Mouse (Mus musculus): ENCODE measurements around the gene Spag6. TPM values are rescaled to one million over a fixed set of nuclear protein-coding genes. Genes with fewer than 3 reads are reported as not detected.

Spag6 gene
- 1 to 10 TPM in 1 of 2 experiments, under 1 TPM in 1; 0.91 to 1.6 TPM for total RNA-seq (2021)
- long read RNA-seq: 0 reads

DNA sequence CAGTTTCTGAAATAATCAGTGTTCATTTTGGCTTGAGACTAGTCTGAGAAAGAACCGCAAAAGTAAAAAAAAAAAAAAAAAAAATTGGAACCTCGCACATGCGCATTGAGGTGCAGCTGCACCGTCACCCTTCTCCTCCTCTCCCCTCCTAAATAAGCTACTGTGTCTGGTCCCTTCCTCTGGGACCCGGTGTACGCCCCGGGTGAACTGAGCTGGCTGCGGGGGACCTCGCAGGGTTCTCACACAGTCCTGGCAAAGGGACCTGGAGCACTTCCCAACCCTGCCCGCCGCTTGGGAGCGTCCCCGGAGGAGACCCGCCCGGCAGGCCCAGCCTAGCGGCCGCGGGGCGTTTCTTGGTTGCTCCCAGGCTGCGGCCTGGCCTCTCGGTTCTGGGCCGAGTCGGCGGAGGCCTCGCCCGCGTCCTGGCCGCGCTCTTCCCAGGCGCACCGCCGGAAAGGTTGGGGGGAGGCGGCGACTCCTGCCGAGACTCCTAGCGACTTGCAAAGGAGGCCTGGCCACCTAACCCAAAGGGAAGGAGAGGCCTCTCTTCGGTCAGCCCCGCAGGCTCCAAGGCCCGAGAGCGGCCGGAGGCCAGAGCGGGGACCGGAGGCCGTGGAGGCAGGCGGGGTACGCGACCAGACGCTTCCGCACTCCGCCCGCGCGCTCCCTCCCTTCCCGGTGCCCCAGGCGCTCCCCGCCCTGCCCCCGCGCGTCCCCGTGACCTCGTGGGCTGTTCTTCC lies at the start of gene Spag6:
Gene Spag6, plus strand, starts transcription at position 162 of the 740 bp plus-strand sequence.
- DNase-seq (ENCODE audit: low spot score in 2 of 2): peak; percentile 69 to 75

DNA sequence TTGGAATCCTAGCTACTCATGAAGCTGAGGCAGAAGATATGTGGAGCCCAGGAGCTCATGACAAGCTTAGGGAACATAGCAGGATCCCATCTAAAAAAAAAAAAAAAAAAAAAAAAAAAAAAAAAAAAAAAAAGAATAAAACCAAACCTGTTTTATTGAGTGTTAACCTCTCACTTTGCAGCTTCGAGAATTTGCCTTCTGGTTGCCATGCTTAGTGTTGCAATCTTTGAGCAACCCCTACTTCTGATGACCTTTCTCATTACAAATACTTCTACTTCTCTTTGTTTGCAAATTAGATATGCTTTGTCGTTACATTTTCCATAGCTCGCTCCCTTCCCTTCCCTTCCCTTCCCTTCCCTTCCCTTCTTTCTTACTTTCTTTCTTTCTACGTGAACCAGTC lies 45.3 kb upstream of the Spag6 start:
- no peak for DNase-seq (ENCODE audit: low spot score in 2 of 2)

DNA sequence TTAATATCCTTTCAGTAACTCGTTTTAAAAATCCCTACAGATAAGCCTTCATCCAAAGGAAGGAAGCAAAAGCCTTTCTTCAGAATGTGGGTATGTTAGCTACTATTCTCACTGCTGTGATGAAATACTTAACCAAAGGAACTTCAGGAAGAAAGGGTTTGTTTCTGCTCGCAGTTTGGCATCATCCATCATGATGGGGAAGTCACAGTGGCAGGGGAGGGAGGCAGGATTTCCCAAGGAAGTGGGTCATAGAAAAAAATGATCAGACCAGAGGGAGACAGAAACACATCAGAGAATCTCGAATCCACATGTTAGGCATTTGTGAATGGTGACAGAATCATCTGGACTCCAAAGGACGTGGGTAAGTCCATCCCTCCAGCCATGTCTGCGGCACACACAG lies 39.0 kb upstream of the Spag6 start:
- DNase-seq (ENCODE audit: low spot score in 2 of 2): no peak

DNA sequence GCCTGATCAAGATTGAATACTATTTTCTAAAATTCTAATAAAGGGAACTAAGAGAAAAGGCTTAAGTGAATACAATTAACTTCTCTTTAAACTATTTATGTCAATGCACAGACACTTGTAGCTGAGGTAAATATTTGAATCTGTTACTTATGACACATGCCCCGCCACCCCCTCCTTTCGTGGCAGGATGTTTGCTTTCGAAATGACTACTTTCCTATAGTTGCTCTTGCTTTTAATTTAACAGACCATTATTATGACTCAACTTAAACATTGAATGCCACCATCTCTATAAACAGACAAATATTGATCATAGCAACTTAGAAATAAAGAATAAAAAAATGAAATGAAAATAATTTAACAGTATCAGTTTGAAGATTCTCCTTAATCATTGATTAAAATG lies 29.8 kb upstream of the Spag6 start:
- DNase-seq (ENCODE audit: low spot score in 2 of 2): no peak

DNA sequence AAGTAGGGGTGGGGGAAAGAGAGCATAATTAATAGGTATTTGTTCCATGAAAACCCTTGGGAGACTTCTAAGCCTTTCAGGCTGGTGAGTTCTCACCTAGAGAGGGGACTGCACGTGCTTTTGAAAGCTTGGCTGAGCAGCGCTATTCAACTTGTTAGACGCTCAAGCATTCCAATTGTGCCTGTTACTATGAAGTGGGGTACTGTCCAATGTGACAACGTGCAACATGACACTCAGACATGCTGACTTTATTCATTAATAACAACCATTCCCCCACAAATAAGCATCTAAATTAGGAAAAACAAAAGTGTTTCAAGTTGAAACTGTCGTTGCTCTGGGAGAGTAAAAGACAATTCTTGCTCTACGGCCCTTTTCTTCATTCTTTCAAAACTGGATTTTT lies 22.8 kb upstream of the Spag6 start:
- no peak for DNase-seq (ENCODE audit: low spot score in 2 of 2)

DNA sequence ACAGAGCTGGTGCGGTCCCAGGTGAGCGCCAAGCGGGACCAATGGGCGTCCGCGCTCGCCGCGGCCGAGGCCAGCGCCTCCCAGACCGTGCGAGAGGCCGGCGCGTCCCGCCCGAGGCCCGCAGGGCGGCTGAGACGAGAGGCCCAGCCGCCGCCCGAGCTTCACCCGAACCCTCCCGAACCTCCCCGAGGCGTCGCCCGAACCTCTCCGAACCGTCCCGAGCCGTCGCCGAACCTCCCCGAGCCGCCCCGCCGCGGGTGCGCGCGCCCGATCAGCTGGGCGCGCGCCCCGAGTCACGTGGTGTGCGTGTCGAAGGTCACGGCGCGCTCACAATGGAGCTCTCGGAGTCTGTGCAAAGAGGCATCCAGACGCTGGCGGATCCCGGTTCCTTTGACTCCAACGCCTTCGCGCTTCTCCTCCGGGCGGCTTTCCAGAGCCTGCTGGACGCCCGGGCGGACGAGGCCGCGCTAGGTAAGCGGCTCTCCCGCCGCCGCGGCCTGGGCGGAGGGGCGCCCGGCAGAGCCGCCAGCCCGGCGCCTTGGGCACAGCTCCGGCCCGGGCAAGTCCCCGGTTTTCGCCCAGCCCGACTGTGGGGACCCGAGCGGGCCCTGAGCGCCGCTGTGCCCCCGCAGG lies 21.6 kb upstream of the Spag6 start, which contains the start of gene Commd3:
Gene Commd3, plus strand, starts transcription at position 252 of the 633 bp plus-strand sequence.
- DNase-seq (ENCODE audit: low spot score in 2 of 2): peak; percentile 99

DNA sequence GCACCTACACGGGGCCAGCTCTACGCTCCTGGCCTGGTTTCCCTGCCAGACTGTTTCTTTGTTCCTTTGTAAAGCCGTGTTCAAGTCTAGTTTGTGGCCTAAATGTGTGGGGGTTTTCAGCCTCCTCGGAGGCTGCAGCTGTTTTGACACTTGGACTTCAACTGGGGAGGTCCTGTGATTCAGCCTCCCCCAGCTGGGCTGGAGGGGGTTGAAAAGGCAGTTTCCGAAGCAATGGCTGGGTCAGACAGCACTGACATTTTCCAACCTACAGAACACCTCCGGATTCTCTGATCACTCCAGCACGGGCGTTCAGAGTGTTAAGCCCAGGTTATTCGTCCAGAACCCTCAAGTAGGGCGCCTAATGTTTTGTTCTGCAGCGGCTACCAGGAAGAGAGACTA lies 21.1 kb upstream of the Spag6 start:
- DNase-seq (ENCODE audit: low spot score in 2 of 2): no peak

DNA sequence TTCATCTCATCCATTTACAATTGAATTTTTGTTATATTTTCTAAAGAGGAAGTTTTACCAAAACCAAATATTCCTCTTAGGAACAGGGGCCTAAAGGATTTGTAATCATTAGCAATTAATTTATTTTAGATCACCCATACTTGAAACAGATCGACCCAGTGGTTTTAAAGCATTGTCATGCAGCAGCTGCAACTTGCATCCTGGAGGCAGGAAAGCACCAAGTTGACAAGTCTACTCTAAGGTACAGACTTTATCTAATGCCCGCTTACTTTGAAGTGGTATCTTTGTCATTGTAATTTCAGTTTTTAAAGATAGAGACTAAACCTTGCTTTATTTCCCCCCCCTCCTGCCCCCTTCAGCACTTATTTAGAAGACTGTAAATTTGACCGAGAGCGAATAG lies 20.1 kb upstream of the Spag6 start:
- no peak for DNase-seq (ENCODE audit: low spot score in 2 of 2)

DNA sequence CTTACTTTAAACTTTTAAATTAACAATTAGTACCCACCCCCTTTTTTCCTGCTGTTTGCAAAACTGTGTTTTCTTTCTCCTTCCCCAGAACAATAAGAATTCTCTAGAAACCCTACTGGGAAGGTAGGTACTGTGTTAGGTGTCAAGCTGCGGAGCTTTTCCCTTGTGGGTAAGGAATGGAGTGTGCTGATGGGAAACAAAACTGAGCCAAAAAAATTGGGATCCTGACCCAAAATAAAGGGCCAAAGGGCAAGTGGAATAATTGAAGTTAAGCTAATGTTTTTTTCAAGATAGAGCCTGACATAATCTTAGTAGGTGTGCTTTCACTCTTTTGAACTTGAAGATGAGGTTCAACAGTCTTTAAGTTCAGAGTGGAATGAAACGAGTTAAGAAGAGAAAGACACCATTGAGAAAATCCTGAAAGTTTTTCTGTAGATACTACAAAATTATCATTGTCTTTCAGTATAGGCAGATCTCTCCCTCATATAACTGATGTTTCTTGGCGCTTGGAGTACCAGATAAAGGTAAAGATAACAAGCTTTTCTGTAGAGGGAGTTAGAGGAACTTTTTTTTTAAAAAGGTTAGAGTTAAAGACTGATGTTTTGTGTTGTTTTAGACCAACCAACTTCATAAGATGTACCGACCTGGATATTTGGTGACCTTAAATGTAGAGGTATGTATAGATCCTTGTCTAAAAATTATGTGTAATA lies 19.5 kb upstream of the Spag6 start:
- DNase-seq (ENCODE audit: low spot score in 2 of 2): no peak

DNA sequence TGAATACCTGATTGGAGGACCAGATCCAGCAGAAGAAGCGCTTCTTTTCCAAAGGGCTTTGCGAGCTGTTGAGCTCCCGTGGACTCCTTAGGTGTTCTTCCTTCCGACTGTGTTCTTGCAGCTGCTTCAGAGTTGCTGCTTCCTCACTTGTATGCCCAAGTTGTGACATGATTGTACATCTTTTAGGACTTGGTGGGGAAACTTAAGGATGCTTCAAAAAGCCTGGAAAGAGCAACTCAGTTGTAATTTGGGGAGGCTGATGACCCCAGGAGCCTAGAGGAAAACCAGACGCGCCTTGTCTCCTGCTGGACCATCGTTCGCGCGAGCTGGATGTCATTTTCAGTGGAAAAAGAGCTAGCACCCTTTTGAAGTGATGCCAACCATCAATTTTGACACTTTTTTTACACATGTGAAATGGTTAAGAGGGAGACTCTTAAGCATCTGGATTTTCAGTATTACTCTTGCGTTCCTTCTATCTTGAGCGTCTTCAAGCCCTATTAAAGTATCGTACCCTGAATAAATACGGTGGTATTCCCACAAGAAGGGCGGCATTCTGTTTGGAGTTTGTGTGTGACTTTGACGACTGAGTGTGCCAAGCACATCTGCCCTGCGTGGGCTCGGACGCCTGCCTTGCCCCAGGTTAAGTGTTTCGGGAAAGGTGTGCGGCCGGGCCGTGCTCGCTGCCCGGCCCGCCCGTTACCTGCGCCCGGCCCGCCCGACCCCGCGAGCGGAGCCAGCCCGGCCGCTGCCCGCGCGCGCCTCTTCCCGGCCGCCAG lies 18.0 kb upstream of the Spag6 start:
- DNase-seq (ENCODE audit: low spot score in 2 of 2): no peak

DNA sequence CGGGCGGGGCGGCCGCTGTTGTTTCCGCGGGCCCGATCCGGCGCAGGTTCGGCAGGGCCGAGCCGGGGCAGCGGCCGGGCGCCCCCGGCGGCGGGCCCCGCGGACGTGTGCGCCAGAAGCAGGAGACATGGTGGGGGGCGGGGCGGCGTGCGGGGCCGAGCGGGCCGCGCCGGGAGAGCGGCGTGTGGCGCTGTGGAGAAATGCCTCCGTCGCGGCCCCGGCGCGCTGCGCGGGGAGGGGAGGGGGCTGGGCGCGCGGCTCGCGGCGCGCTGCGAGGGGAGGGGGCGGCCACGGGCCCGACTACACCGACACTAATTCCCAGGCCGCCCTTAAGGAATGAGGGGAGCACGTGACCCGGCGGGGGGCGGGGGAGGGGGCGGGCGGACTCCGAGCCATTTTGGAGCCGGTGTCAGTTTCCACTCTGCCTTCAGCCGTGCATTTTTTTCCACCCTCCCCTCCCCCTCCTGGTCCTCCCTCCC lies 17.3 kb upstream of the Spag6 start:
- DNase-seq (ENCODE audit: low spot score in 2 of 2): peak in 1 of 2 experiments; percentile 85

DNA sequence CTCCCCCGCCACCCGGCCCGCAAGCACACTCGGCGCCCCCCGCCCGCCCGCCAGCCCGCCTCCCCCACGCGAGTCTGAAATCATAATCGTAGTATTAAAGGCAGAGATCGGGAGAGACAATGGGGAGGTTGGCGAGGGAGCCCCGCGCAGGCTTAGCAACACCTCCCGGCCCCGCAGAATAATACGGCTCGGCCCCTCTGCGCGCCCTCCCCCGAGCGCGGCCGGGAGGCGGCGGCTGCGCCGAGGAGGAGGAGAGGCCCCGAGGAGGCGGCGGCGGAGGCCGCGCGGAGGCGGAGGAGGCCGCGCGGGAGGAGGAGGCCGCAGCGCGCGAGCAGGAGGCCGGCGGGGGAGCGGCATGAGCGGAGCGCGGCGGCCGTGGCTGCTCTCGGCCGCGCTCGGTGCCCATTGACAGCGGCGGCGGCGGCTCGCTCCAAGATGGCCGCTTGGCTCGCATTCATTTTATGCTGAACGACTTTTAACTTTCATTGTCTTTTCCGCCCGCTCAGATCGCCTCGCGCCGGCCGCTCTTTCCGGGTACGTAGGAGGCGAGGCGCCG lies 16.8 kb upstream of the Spag6 start, which contains the start of gene Bmi1:
Gene Bmi1, plus strand, starts transcription at position 83 of the 556 bp plus-strand sequence.
- DNase-seq (ENCODE audit: low spot score in 2 of 2): peak; percentile 75

DNA sequence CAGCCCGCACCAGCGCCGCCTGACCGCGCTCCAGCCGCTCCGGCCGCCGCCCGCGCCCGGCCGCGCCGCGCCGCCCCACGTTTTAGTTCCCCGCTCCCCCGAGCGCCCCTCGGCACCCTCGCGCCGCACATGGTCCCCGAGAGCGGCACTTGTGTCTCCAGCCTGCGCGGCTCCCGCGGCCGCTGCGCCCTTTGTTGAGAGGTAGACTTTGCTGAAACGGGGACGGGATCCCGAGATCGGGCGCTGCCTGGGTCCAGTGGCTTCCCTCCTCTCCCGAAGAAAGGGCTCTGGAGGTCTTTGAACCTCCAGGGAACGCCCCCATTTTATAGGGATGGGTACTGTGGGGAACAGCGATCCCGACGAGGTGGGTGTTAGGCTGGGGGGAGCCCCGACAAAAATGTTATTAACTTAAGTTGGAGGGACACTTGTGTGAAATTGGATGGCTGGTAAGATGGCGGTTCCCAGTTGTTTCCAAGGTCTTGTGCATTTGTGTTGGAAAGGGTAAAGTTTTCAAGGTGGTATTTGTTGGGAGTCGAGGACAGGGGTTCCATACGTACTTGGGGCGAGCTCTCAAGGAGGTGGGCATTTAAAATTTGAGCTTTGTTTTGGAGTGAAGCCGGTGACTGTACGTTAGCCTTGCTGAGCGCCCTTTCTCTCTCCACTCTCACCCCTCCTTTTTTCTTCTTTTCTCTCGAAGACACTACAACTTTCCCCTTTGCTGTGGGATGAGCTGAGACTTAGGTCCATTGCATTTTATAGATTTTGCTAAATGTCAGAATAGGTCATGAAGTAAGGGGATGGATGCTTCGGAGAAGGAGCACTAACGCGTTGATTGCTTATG lies 16.0 kb upstream of the Spag6 start:
- peak; percentile 49 to 69 for DNase-seq (ENCODE audit: low spot score in 2 of 2)

DNA sequence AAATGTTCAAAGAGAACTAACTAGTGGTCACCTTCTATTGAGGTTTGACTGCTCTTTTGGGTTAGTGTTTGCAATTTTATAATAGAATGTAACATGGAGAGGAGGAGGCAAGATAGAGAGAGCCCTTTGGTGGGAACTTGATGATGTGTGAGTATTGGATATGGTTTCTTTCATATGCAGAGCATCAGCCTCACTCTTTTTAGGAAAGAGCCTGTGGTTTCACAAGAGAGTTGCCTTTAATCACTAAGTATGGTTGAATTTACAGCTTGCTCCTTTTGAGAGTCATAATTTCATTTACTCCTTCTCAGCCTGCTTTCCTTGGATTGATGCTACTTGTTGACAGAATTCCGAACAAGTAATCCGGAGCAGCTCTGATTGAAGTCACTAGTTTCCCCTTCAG lies 14.1 kb upstream of the Spag6 start:
- no peak for DNase-seq (ENCODE audit: low spot score in 2 of 2)

DNA sequence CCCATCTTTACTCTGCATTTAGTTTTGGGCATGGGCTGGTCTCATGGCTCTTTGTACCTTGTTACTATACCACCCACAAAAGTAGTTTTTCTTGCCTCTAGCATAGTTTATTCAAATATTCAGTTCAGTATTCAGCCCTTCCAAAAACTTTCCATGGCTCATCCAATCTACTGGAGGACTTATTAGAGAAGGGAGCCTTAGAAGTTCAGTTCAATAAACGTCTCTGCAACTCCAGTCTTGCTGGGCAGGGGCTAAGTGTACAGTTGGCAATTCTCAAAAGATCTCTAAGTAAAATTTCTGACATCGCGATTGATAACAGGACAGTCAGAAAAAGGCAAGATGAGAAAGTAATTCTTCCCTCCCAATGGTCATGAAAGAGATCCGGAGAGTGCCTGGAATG lies 13.3 kb upstream of the Spag6 start:
- DNase-seq (ENCODE audit: low spot score in 2 of 2): no peak

DNA sequence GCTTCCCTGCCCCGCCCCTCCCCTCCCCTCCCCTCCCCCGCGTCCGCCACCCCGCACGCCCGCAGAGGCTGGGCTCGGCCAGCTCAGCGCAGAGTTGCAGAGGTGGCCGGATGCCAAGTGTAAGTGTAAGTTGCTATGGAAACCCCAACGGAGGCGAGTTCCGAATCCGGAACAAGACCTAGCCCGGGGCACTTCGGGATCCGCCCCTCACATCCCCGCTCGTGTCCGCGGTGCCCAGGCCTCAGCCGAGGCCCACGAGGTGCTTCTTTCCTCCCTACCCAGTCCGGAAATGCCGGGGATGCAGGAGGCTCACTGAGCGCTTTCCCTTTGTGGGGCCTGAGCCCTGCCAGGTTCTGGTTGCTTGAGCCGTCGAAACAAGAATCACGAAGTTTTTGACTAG lies 12.9 kb upstream of the Spag6 start:
- DNase-seq (ENCODE audit: low spot score in 2 of 2): peak in 1 of 2 experiments; percentile 57

DNA sequence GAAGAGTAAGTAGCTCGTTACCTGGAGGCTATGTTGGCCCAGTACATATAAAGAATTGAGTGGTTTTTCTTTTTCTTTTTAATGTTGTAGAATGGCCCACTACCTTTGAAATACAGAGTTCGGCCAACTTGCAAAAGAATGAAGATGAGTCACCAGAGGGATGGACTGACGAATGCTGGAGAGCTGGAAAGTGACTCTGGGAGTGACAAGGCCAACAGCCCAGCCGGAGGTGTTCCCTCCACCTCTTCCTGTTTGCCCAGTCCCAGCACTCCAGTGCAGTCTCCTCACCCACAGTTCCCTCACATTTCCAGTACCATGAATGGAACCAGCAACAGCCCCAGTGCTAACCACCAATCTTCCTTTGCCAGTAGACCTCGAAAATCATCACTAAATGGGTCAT lies 9.8 kb upstream of the Spag6 start:
- DNase-seq (ENCODE audit: low spot score in 2 of 2): no peak

DNA sequence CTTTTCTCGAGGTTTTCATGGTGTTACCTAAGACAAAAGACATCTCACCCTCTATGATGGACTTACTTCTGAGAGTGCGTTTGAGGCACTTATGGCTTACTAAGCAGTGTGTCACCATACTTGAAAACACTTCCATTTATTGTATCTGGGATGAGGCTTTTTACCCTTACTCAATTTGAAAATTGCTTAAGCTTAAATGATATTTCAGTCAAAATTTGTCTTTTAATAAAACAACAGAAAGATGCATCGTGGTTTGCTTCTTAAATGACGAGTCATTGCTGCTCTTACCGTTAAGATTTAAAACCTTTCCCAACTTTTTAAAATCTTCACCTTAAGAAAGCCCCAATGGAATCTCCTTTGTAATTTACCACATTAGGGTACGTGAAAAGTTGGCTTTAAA lies 7.4 kb upstream of the Spag6 start:
- DNase-seq (ENCODE audit: low spot score in 2 of 2): no peak

DNA sequence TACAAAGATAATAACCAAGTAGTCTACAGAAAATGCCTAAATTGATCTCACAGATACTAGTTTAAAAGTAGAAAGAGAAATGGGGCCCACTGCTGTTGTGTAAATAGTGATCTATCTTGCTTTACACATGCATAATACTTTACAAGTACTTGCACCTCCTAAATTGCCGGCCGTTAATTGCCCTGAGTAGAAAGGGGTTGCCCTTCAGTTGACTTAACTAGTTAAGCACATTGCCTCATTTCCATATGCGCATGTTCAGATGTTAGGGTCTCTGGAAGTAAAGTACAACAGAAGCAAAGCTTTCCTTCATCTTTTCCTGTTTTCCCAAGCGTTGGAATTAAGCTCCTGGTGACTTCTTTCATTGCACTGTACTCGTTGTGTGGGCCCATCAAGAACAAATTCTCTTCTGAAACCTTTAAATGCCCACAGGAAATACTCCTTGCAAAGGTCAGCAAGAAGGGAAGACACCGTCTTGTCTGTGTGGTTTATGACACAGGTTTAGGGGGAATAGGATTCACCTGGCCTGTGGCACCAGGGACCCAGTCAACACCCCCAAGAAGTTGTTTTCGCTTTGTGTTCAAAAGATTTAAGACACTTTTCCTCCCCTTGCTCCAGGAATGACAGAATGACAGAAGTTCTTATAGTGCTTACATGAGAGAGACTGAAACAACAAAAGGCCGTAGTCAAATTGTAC lies 6.9 kb upstream of the Spag6 start:
- no peak for DNase-seq (ENCODE audit: low spot score in 2 of 2)
